8 mouse cellular contexts compared by ENCODE assay signal in the genomic region with DNA sequence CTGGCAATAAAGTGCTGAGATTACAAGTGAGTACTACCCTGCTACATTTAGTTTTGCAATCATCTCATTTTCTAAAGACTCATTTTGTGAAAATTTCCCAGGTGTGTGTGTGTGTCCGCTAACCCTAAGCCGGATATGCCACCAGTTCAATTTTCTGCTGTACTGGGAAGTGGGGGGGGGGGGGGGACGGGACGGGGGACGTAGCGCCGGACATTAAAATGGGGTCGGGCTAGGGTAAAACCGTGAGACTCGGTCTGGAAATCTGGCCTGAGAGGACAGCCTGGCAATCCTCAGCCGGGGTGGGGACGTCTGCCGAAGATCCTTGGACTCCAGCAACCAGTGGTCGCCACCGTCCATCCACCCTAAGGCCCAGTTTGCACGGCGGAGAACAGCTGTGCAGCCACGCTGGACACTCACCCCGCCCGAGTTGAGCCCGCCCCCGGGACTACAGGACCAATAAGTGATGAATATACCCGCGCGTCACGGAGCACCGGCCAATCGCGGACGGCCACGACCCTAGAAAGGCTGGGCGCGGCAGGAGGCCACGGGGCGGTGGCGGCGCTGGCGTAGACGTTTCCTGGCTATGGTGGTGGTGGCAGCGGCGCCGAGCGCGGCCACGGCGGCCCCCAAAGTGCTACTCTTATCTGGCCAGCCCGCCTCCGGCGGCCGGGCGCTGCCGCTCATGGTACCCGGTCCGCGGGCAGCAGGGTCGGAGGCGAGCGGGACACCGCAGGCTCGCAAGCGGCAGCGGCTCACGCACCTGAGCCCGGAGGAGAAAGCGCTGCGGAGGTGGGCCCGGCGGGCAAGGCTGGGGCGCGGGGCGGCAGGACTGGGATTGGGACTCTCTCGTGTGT. TPM values are rescaled to one million over a fixed set of nuclear protein-coding genes. Genes with fewer than 3 reads are reported as not detected.
A peak's percentile ranks its signal among the peaks of the same experiment; 100 is the strongest.
DNase-seq lines count a peak whose midpoint lies in the region; ATAC-seq and TF ChIP-seq lines count a peak whose summit lies in the region.

A gene (plus strand): TSS at position 248 of the 854 bp plus-strand sequence.

- H3K27ac ChIP-seq in gastrocnemius, adult 2 months: peak within 1 kb of the TSS; percentile 99
- peak within 1 kb of the TSS; percentile 97 for H3K27ac ChIP-seq in hindbrain, postnatal 0 days

- peak within 1 kb of the TSS; percentile 99 for H3K9ac ChIP-seq in hindbrain, postnatal 0 days (replicated peaks; ENCODE audit: low read length)

- H3K9me3 ChIP-seq in hindbrain, postnatal 0 days (ENCODE audit: low read length): no peaks in the 10 kb centered on the region
- H3K9me3 ChIP-seq in megakaryocyte, embryonic 14.5 days: no peaks in the 10 kb centered on the region

- intact Hi-C loops in gastrocnemius, adult 2 months (cut with DNase I): no loop called here

- H3K4me1 ChIP-seq in hindbrain, postnatal 0 days (ENCODE audit: insufficient read depth, low read length): peaks cover 6% of the 10 kb centered on the region
- peaks cover 46% of the 10 kb centered on the region for H3K4me1 ChIP-seq in megakaryocyte, embryonic 14.5 days

- ATAC-seq in hindbrain, postnatal 0 days: peak; percentile 97

- WGBS in hindbrain, postnatal 0 days: under 1% methylated on average over 53 of the region's 72 CpGs

- no peak for TF ChIP-seq CTCF in gastrocnemius, adult 2 months (IDR thresholded peaks at IDR 0.05)
- no peak; the same call in 1 of the 2 replicates for TF ChIP-seq CTCF in hindbrain, postnatal 0 days (IDR thresholded peaks at IDR 0.05; ENCODE audit: low read depth)

- peak within 1 kb of the TSS; percentile 71 for H3K4me2 ChIP-seq in hindbrain, postnatal 0 days (ENCODE audit: low read depth, low read length)

- H3K4me3 ChIP-seq in gastrocnemius, adult 2 months: peak within 1 kb of the TSS; percentile 100
- H3K4me3 ChIP-seq in hindbrain, postnatal 0 days (ENCODE audit: low read length): peak within 1 kb of the TSS; percentile 82
- H3K4me3 ChIP-seq in megakaryocyte, embryonic 14.5 days (replicated peaks): peak within 1 kb of the TSS; percentile 99

- peaks cover 25% of the 10 kb centered on the region for H3K36me3 ChIP-seq in hindbrain, postnatal 0 days (ENCODE audit: insufficient read depth, low read length)
- H3K36me3 ChIP-seq in megakaryocyte, embryonic 14.5 days (replicated peaks; ENCODE audit: low read length): peaks cover 37% of the 10 kb centered on the region

- peak; percentile 85 for DNase-seq in WW6 (ENCODE audit: low read depth, low spot score)
- peak; percentile 95 to 97 for DNase-seq in cerebellum, postnatal 4 days (ENCODE audit: low spot score in 2 of 2)
- DNase-seq in gastrocnemius, adult 2 months: peak; percentile 99
- peak; percentile 97 for DNase-seq in hindbrain, postnatal 0 days (ENCODE audit: low spot score)
- peak; percentile 96 to 98 for DNase-seq in left cerebral cortex, adult 8-10 months (ENCODE audit: low spot score in 2 of 2)
- DNase-seq in right cerebral cortex, postnatal 10 days (ENCODE audit: low spot score in 2 of 2): peak; percentile 98 to 99
- peak; percentile 97 for DNase-seq in urinary bladder, postnatal 25 days (ENCODE audit: low spot score)

- no peaks in the 10 kb centered on the region for H3K27me3 ChIP-seq in hindbrain, postnatal 0 days (ENCODE audit: insufficient read depth, low read length)
- H3K27me3 ChIP-seq in megakaryocyte, embryonic 14.5 days (replicated peaks): no peaks in the 10 kb centered on the region

RNA-seq across cellular contexts. Expression of the gene that starts here (rescaled TPM):
- total RNA-seq in gastrocnemius, adult 2 months (2021): 10 to 100 TPM; 64.5 to 70.5 TPM
- 95.0 and 102 TPM in 2 replicates for total RNA-seq in hindbrain, postnatal 0 days (2014; rRNA removed)
- 87.1 and 88.9 TPM in 2 replicates for polyA plus RNA-seq in hindbrain, postnatal 0 days (2015; fragmentation: Nextera tagmentation; extraction: Ambion mirVana)
- 10 to 100 TPM; 78.5 to 83.1 (median 80.7) TPM for total RNA-seq in left cerebral cortex, adult 8-10 months (2022)
- 49.2 and 62.7 TPM in 2 replicates for polyA plus RNA-seq in megakaryocyte, embryonic 14.5 days (2012; ENCODE audit: insufficient read depth, low replicate concordance)

Comparison
In these comparisons a context has a peak if more than half of its experiments do, and no peak if none do; other contexts are left out.
1. Peak in every context shown above with its lines: DNase-seq, ATAC-seq, H3K4me3 ChIP-seq and H3K27ac ChIP-seq.